Mouse (Mus musculus): ENCODE measurements around the gene Dnajc21.
"Not testable (repeated sequence)": the region's sequence is repeated elsewhere in the genome, so short reads cannot be mapped to it uniquely, and the experiment has no call there.

Dnajc21 gene

DNA sequence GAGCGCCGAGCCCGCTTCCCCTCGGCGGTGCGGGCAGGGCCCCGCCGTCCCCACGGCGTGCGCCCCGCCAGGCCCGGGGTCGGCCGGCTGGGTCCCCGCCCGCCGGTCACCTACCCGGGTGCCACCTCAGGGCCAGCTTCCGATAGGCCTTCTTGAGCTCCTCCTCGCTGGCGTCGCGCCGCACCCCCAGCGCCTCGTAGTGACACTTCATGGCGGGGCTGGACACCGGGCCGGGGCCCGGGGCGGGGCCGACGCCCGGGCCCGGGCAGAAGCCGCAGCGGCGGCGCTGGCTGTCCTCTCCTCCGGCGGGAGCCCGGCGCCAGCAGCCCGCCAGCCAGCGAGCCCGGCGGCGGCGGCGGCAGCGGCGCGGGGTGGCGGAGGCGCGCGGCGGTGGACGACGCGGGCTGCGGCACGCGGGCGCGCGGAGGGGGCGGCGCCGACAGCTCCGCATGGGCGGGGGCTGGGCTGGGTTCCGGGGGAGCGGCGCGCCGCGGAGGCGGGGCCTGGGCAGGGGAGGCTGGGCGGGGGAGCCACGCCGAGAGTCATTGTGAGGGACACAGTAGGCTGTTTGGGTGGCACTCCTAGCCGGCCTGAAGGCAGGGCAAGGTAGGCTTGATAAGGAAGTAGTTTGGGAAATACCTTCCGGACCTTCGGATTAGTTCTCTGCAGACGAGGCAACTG lies at the start of gene Dnajc21:
TSS of gene Dnajc21 (minus strand) at position 366 of the 681 bp plus-strand sequence.
- peak; percentile 84 for DNase-seq

DNA sequence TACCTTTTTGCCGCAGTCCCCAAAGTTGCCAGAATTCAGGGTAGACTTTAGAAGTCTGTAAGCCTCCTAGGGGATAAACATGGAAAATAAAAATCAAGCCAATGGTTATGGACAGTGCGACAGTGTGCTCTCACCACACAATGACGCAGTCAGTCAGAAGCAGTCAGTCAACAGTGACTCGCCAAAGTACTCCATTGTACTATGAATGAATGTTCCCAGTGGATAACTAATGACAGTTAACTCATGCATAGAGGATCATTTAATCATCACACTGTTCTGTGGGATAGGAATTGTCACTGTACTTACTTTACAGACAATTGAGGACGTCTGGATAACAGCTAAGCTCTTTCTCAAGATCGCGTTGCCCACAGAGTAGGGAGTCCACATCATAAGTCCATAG lies 44.9 kb upstream of the Dnajc21 start:
- DNase-seq: no peak

DNA sequence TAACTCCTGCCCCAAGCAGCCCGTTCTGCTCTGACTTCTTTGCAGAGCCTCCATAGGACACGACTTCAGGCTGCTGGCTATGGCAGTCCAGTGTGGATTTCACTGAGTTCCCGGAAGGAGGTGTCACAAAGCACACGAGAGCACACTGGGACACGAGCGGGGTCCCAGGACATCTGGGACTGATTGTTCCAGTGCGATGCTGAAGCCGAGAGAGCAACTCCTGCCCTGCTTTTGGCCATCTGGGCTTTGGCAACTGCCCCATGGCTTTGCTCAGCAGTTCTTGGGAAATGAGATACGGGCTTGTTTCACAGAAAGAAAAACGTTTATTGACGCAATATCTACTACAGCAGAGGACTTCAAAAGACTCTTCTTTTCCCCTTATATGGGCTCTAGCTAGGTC lies 35.8 kb upstream of the Dnajc21 start:
- DNase-seq: no peak

DNA sequence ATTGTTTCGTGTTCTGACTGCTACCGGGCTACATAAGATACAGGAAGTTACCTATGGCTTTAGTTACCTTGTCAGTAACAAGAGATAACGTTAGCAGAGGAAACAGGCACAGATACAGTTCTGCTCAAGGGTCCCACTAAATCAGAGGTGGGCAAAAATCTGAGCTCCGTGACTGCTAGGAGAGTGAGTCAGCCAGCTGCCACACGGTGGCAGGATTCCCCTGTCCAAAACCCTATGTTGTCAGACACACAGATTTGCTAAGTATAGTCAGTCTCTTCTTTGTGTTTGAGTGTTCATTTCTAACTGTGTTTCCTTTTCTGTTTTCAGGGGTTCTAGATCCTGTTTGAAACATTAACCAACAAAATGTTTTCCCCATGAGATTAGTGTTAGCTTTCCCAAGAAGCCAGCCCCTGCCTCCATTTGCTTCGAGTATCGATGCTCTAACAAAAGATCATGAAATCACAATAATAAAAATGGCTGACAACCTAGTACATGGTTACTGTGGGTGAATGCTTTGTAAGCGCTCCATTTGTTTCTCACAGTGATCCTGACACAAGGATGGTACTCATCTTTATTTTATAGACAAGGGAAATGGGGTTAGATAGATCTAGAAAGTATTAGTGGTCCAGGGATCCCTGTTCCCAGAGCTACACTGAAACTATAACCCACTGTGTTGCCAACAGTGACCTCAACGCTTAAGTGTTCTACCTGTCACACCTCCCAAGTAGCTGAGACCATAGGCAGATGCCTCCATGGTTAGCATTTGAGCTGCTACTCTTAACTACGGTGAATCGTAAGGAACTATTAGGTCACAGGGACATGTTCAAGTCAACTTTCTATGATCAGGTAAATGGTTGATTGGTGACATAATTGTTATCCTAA lies 30.8 kb upstream of the Dnajc21 start:
- DNase-seq: peak; percentile 14

DNA sequence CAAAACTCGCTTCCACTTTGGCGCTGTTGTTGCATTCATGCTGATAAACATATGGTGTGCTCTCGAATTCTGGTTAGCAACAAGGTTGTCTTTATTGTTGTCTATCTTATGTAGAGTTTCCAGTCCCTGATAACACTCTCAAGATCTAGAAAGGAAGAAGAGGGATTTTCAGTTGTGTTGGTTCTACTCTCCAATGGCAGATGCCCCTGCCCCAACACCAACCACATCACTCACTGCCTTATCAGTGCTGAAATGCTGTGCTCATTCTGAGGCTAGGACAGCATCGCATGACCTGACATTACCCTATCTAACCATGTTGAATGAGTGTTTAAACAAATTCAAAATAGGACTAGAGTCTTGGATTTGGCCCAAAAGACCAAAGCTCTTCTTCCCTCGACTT lies 29.7 kb upstream of the Dnajc21 start:
- DNase-seq: no peak

DNA sequence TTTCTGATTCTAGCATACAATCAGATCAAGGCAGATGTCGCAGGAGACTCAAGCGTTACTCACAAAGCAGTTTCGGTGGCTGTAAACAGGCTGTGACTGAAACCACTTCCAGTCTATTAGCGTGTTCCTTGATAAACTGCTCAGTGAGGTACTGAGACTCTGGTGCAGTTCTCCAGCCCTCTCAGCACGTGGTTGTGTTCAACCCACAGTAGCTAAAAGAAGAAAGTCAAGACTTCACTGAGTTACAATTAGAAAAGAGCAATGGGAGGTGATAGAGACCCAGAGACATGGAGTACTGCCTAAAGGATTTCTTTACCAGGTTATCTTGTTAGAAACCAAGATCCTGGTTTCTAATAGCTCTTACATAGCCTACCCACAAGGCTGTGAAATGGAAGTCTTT lies 29.3 kb upstream of the Dnajc21 start:
- DNase-seq: no peak

DNA sequence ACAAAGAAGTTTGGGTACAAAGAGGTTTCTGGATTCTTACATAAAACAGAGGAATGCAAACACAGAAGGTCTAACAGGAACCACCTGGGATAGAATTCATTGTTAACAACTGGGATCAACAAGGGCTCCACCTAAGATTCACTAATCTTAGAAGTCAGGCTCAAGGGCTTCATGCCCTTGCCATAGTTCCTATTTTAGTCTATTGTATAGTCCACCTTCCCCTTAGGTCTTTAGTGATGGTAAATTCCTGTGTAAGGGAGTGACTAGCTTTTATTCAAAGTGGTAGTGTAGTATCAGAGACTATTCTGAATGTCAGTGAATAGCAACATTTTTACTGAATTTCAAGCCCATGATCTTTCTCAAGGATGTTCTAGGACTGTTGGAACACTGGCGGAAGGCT lies 26.4 kb upstream of the Dnajc21 start:
- DNase-seq: not testable (repeated sequence)

DNA sequence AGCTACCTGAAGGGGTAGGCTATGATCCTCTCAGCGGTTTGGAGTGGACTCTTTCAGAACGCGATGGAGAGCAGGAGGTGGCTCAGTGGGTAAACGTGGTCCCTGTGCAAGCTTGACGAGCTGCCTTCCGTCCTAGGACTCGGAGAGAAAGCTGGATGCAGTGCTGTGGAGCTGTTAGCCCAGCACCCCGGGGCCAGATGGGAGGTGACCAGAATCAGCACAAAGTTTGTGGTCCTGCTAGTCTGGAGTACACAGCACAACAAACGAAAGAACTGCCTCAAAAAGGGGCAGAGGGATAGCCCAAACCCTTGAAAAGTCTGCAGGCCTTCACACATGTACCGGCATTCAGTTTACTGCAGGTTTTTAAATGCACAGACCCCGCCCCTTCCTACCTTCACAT lies 25.6 kb upstream of the Dnajc21 start:
- DNase-seq: no peak

DNA sequence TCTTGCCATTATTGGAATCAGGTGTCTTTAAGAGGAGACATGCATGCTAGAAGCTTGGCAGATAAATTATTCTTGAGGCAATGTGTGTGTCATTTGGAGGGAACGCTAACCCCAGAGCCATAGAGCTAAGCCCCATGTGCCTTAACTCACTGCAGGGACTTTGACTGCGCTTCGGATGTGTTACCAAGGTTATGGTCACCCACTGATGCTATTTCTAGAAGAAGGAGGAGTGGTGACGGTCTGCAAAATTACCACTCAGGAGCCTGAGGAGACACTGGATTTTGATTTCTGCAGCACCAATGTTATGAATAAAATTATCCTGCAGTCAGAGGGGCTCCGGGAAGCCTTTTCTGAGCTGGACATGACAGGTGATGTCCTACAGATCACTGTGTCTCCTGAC lies 19.8 kb upstream of the Dnajc21 start:
- DNase-seq: no peak

DNA sequence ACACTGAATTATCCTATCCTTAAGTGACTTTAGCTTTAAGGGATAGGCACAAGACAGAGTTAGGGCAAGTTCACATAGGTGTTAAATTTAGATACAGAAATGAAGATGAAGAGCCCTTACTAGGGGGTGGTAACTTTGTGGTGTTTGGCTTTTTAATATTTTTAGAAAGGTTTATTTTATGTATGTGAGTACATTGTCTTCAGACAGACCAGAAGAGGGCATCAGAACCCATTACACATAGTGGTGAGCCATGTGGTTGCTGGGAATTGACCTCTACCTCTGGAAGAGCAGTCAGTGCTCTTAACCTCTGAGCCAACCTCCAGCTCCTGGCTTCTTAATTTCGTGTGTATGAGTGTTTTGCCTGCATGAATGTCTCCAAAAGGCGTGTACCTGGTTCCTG lies 16.9 kb upstream of the Dnajc21 start:
- no peak for DNase-seq

DNA sequence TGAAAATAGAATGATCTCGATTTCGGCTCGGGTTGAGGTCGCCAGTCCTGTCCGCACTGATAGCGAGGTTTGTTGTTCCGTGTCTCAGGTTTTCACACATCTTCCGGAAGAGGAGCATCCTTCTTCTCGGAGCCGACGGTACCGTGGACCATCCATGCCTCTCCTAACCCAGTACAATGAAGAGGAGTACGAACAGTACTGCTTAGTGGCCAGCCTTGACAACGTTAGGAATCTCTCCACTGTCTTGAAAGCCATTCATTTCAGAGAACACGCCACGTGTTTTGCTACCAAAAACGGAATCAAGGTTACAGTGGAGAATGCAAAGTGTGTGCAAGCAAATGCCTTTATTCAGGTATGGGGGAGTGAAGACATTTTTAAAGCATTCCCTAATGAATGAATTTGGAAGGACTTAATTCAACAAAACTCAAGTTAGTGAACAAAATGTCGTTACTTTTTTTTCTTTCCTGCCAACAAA lies 16.1 kb upstream of the Dnajc21 start:
- no peak for DNase-seq

DNA sequence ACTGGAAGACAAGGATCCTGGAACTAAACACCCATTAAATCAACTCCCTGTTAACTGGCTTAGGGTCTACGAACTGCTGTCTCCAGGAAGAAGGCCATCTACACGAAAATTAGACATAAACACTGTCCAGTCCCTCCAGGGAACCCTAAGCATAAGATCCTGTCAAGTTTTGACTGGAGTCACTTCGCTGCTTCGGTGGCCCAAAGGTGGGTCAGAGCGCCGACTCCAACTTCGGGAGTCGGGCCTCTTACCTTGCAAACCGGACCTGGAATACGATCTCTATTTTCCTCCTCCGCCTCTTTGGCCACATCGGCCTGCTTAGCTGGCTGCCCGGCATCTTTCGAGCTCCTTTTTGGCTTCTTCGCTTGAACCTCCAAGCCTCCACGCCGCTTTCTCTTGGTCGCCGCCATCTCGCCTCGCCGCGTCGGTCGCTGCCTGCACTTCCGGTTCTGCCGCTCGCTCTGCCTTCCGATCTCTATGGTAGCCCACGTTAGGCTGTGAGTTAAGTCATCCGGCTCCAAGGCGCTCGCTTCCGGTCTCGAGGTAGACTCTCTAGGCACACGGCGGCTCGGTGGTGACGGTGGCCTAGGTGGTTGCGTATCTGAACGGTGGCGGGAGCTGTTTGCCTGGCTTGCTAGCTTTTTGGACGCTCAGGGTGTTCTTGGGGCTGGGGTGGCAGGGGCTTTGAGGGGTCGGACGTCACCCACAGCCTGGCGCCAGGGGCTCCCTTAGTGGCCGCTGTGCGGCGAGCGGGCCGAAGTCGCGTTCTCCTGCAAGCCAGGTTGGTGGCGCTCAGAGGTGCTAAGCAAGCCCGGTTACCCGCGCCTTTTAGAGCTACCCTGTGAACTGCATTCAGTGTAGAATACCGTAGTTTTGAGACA lies 15.4 kb upstream of the Dnajc21 start, which contains the start of the genes Brix1 and Rad1:
TSS of gene Brix1 (minus strand) at position 464 of the 881 bp plus-strand sequence.
TSS of gene Rad1 (plus strand) at position 535 of the 881 bp plus-strand sequence.
- DNase-seq: peak; percentile 91

DNA sequence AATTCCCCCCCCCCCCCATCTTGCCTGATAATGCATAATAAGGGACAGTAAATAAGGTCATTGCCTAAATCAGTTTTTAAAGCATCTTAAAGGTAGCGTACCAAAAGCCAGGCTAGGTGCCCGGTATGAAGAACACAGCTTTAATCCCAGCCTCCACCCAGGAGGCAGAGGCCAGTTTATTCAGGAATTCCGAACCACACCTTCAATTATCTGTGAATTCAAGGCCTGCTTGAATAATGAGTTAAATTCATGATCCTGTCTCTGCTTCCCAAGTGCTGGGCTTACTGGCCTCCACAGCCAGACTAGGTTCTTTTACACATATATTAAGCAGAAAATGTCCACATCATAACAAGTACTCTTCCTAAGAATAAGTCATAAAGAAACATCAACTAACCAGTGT lies 625 bp upstream of the Dnajc21 start:
- no peak for DNase-seq

DNA sequence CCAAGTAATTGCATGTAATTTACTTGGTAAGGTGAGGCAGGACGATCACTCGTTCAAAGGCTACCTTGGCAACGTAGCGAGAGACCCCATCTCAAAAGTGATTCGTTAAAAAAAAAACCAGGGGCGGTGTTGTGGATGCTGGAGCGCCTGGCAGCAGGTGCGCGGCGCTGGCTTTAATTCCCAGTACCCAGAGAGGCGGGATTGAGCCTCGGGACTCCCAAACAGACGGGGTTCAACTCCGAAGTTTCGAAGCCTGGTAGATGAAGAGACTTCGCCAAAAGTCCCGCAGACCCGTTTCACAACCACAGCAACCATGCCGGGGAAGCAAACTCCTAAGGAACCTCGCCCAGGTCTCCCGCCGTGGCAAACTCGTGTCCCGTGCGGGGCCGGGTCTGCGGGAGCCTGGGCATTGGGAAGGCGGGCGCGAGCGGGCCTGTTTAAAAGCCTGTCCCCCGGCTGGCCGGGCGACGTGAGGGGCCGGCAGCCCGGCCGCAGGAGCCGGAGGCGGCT lies 620 bp downstream of the Dnajc21 start:
- DNase-seq: peak; percentile 14

DNA sequence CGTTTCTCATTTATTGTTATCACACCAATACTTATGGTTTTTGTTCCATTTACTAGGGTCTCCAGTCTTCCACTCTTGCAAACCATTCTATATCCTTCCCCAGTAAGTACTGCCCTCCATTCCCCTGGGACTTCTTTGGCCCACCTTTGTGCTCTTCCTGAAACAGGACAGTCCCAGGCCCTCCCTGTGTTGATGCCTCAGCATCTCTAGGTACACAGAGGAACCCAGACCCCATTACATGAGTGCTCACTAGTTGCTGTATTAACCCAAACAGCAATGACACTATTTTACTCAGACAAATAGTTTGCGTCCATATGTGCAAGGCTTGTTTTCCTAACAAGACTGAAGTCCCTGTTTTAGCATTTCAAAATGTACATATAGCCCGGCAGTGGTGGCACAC lies 1.6 kb downstream of the Dnajc21 start:
- no peak for DNase-seq

DNA sequence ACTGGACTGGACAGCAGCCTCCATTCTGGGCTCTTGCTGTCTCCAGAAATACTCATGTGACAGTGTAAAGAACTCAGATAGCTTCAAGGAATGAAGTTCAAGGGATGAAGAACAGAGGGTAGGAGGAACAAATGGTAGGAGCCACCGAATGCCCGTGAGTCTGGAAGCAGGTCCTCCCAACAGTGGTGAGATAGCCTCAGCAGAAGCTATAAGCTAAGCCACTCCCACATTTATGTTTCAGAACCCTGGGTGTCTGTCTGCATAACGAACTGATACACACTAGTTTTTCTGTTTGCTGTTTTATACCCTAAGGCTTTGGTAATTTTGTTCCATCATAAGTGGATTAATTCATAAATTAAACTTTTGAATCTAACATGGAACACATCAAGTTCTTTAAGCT lies 5.6 kb downstream of the Dnajc21 start:
- no peak for DNase-seq

DNA sequence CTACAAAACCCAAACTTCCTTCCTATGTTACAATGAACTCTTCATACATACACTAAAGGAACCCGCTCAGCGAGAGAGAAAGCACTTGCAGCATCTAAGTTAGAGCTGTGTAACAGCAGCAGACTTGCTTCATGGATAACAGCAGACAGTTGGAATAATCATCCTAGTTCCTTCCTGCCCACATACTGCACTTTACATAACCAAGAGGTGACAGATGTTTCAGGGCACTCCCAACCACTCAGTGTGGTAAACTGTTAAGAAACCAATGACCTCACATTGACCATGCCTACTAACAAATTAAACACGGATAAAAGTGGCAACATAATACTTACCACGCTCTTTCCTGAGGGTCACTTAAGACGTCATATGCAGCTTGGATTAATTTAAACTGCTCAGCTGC lies 6.8 kb downstream of the Dnajc21 start:
- no peak for DNase-seq

DNA sequence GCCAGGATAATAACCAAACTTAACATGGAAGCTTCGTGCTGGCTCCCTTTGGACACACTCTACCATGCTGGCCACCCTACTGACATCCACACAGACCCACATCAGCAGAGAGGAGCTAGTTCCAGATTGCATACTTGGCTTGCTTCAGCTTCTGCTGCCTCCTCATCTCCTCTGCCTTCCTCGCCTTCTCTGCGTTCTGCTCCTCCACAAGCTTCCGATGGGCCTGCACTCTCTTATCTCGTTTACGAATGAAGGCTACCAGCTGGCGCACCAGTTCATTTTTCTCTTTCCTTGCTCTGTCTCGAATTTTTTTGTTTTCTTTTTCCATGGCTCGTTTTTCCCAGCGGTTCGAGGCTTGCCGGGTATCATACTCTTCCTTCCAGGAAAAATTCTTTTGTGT lies 9.3 kb downstream of the Dnajc21 start:
- no peak for DNase-seq

DNA sequence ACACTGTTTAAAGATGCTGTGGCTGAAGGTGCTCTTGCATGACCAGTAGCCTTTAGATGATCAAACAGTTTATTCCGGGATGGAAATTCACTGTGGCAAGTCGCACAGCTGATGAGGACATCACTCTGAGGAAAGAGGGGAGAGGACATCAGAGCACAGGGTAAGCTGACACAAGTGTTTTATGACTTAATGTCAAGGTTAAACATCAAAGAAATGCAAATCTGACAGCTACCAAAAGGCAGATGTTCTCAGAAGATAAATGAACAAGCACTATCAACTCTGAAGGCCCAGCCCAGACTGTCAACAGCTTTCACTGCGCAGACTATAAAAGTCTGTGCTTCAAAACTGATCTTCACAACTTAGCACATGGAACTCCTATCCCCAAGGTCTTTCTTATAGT lies 23.2 kb downstream of the Dnajc21 start:
- DNase-seq: no peak

DNA sequence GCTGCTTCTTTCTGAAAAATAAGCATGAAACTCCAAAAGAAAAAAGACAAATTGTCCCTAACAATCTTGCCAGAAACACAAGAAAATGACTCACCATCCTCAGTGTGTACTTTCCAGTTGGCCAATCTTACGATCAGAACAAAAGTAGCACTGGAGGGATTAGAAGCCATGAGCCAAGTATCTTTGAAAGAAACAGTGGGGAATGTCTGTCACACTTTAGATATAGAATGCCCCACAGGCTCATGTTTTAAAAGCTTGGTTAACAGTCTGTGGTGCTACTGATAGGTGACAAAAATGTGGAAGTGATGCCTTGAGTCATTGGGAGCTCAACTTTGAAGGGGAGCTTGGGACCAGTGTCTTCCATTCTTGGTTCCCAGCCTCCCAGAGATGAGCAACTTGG lies 28.0 kb downstream of the Dnajc21 start:
- DNase-seq: no peak

DNA sequence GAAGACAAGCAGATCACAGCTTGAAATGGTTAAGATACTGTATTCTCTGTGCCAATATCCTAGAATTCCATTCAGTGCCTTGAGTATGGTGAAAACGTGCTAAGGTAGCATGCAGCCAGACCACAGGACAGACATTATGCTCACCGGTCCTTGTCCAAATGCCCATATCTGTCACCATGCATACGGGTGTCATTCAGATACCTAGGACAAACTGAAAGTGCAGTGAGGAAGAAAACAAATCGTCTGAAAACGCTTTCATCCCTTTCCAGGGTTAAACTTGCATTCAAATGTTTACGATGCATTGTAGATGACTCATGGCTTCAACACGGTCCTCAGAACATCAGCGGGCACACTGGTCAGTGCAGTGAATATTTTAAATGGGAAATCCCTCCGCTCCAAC lies 28.8 kb downstream of the Dnajc21 start:
- no peak for DNase-seq

DNA sequence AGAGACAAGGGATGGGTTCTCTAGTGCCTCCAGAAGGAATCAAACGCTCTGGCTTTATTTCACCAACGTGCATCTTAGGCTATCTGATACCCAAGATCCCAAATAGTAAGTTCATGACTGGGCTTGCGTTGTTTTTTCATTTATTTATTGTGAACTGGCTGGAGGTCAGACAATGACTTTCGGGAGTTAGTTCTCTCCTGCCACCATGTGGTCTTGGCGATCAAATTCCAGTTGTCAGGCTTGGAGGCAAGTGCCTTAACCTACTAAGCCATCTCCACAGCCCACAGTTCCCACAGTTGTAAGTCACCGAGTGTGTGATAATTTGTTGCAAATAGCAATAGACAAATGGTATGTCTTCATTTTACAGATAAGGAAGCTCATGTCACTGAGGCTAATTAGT lies 30.4 kb downstream of the Dnajc21 start:
- no peak for DNase-seq

DNA sequence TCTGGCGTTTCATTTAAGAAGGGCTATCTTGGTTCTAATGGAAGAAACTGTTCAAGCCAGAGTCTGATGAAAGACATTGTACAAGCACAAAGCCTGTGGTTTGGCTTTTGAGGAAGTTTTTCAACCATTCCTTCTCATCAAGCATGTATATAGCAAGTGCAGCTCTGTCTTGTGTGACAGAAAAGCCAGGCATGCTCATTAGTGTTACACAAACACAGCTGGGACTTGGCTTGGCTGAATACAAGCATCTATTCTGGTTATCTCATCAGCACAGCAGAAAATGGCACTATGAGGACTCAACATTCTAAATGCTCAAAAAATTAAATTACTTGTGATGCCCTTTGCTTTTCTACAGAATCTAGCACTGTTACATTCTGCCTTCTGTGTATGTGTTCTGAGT lies 33.4 kb downstream of the Dnajc21 start:
- no peak for DNase-seq
